Mouse (Mus musculus): ENCODE data around the gene Olfr1280. TPM values are rescaled to one million over a fixed set of nuclear protein-coding genes. Genes with fewer than 3 reads are reported as not detected.

Gene Olfr1280
- polyA plus RNA-seq, 1 experiment, result 1.2 TPM

- Histone ChIP-seq H3K27ac (ENCODE audit: control insufficient read depth, insufficient read depth, low read depth, low read length) (no peak within 1 kb of the TSS), H3K27me3 (ENCODE audit: control insufficient read depth, insufficient read depth, low read length) (no peaks in the 10 kb centered on the region), H3K4me1 (ENCODE audit: control insufficient read depth, insufficient read depth, low read length) (no peaks in the 10 kb centered on the region), H3K36me3 (ENCODE audit: control insufficient read depth, insufficient read depth, low read length) (no peaks in the 10 kb centered on the region), H3K4me3 (ENCODE audit: control insufficient read depth, low read depth, low read length) (no peak within 1 kb of the TSS)
- TF ChIP-seq POLR2A (IDR thresholded peaks at IDR 0.05; ENCODE audit: control insufficient read depth, low read depth, low read length) (no peak), CTCF (IDR thresholded peaks at IDR 0.05; ENCODE audit: control insufficient read depth, insufficient read depth, insufficient replicate concordance, low read depth, low read length) (no peak)
These were observed 52.7 kb downstream of the Olfr1280 start, which contains the start of gene Olfr1283 for GRCm38 (mm10) chr2:111366490-111366889. TSS of gene Olfr1283 (plus strand) at chr2:111366790.

- no peaks in the 10 kb centered on the region for H3K36me3 ChIP-seq (ENCODE audit: control insufficient read depth, insufficient read depth, low read length)
- no peaks in the 10 kb centered on the region for H3K27me3 ChIP-seq (ENCODE audit: control insufficient read depth, insufficient read depth, low read length)
- TF ChIP-seq POLR2A (IDR thresholded peaks at IDR 0.05; ENCODE audit: control insufficient read depth, low read depth, low read length), result no peak
- TF ChIP-seq CTCF (IDR thresholded peaks at IDR 0.05; ENCODE audit: control insufficient read depth, insufficient read depth, insufficient replicate concordance, low read depth, low read length), result no peak
- H3K27ac ChIP-seq (ENCODE audit: control insufficient read depth, insufficient read depth, low read depth, low read length), result no peak within 1 kb of the TSS
- H3K4me3 ChIP-seq (ENCODE audit: control insufficient read depth, low read depth, low read length), result no peak within 1 kb of the TSS
- H3K4me1 ChIP-seq (ENCODE audit: control insufficient read depth, insufficient read depth, low read length), result no peaks in the 10 kb centered on the region
These were observed 61.4 kb downstream of the Olfr1280 start, which contains the start of gene Olfr1284 for GRCm38 (mm10) chr2:111375222-111375621. TSS of gene Olfr1284 (plus strand) at chr2:111375522.

Other genes starting within 250 kb of the Olfr1280 start
- 5.6 and 8.2 TPM in 2 replicates for gene Gm13941, start 208.0 kb upstream of the Olfr1280 start, polyA plus RNA-seq (2012; rRNA removed)
- 3.9 and 5.1 TPM in 2 replicates for gene Gm15130, start 161.1 kb upstream of the Olfr1280 start, polyA plus RNA-seq (2012; rRNA removed)
- 10.1 and 17.1 TPM in 2 replicates for gene 4930430A15Rik, start 84.4 kb upstream of the Olfr1280 start, polyA plus RNA-seq (2012; rRNA removed)
- 0.23 TPM in 1 of 2 replicates, not detected in the other for gene Olfr1275, start 78.7 kb upstream of the Olfr1280 start, polyA plus RNA-seq (2012; rRNA removed)
- gene Olfr1276, start 59.5 kb upstream of the Olfr1280 start, polyA plus RNA-seq (2012; rRNA removed), result not detected in 2 replicates
- gene Olfr1277, start 39.9 kb upstream of the Olfr1280 start, polyA plus RNA-seq (2012; rRNA removed), result 0.04 TPM in 1 of 2 replicates, not detected in the other
- gene Olfr1278, start 23.9 kb upstream of the Olfr1280 start, polyA plus RNA-seq (2012; rRNA removed), result not detected in 2 replicates
- 0.16 and 0.20 TPM in 2 replicates for gene Olfr1279, start 13.4 kb upstream of the Olfr1280 start, polyA plus RNA-seq (2012; rRNA removed)
- 0.06 and 0.19 TPM in 2 replicates for gene Olfr1281, start 12.5 kb downstream of the Olfr1280 start, polyA plus RNA-seq (2012; rRNA removed)
- gene Olfr1282, start 22.1 kb downstream of the Olfr1280 start, polyA plus RNA-seq (2012; rRNA removed), result not detected in 2 replicates
- gene Olfr1283, start 52.8 kb downstream of the Olfr1280 start, polyA plus RNA-seq (2012; rRNA removed), result not detected in 2 replicates
- gene Olfr1284, start 61.5 kb downstream of the Olfr1280 start, polyA plus RNA-seq (2012; rRNA removed), result not detected in 2 replicates
- gene Olfr1286, start 109.1 kb downstream of the Olfr1280 start, polyA plus RNA-seq (2012; rRNA removed), result not detected in 2 replicates
- not detected in 2 replicates for gene Olfr1287, start 135.1 kb downstream of the Olfr1280 start, polyA plus RNA-seq (2012; rRNA removed)
- not detected in 2 replicates for gene Olfr1288, start 160.1 kb downstream of the Olfr1280 start, polyA plus RNA-seq (2012; rRNA removed)
- gene Olfr1289, start 166.8 kb downstream of the Olfr1280 start, polyA plus RNA-seq (2012; rRNA removed), result 0.07 TPM in 1 of 2 replicates, not detected in the other
- not detected in 2 replicates for gene Olfr1290, start 179.8 kb downstream of the Olfr1280 start, polyA plus RNA-seq (2012; rRNA removed)
- not detected in 2 replicates for gene Olfr1291-ps1, start 183.2 kb downstream of the Olfr1280 start, polyA plus RNA-seq (2012; rRNA removed)
- not detected in 2 replicates for gene Olfr1293-ps, start 211.2 kb downstream of the Olfr1280 start, polyA plus RNA-seq (2012; rRNA removed)
- gene Olfr1294, start 226.3 kb downstream of the Olfr1280 start, polyA plus RNA-seq (2012; rRNA removed), result not detected in 2 replicates

Measured in testis, adult 2 months (tissue).